Mouse (Mus musculus): ENCODE results near the gene Gm28827.
"Not testable (repeated sequence)": the region's sequence is repeated elsewhere in the genome, so short reads cannot be mapped to it uniquely, and the experiment has no call there.

Gene Gm28827

DNA sequence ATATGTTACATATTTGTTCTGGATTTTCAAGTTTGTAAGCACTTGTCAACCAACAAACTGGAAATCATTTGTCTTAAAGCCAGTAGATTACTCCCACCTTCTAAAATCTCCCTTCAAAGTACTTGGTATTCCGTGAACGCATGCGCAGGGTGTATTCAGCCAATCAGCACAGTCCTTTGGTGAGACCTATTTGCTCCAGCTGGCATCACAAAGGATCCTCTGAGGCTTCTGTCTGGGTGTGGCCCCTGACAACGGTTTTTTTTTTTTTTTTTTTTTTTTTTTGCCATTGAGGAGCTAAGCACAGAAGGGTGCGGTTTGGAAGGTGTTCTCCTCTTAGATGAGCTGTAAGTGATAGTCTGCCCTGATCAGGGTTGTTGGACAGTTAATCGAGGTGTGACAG lies at the start of gene Gm28827:
Gm28827 (plus strand) TSS at position 301 of the 400 bp plus-strand sequence.
- H3K27me3 ChIP-seq (ENCODE audit: insufficient read depth, low read length); H3K36me3 ChIP-seq (ENCODE audit: insufficient read depth, low read length); H3K9me3 ChIP-seq (ENCODE audit: low read length); H3K4me1 ChIP-seq (replicated peaks; ENCODE audit: low read depth, low read length); H3K4me3 ChIP-seq (replicated peaks; ENCODE audit: low read length): not testable (repeated sequence)
